Mouse (Mus musculus) CH12.LX (cell line): ENCODE data around the gene Inpp1. TPM values are rescaled to one million over a fixed set of nuclear protein-coding genes. Genes with fewer than 3 reads are reported as not detected.

Source experiments
- DNase-seq: peaks from one replicate; pipeline ENCODE4 v3.0.0-alpha.2; 2013; ENCODE audit errors: extremely low read depth
- H3K27ac ChIP-seq: 2 replicates; pipeline ENCODE4 v1.5.1; 2012; ENCODE audit warnings: low read depth, mild to moderate bottlenecking, control low read depth, moderate library complexity; ENCODE audit not compliant: insufficient read depth
- H3K27me3 ChIP-seq: replicated peaks from 2 replicates; pipeline ENCODE3; 2012; ENCODE audit warnings: inconsistent platforms
- H3K36me3 ChIP-seq, 2 experiments: replicated peaks in 1 of 2; 2 replicates each; pipeline versions ENCODE3 to v1.6.1; 2012; ENCODE audit warnings: inconsistent platforms in 1 of 2, low read length in 1 of 2, mild to moderate bottlenecking in 1 of 2, mixed read lengths in 1 of 2, moderate library complexity in 1 of 2; ENCODE audit not compliant: control insufficient read depth in 1 of 2, insufficient read depth in 1 of 2
- H3K4me1 ChIP-seq, 2 experiments: 2 replicates each; pipeline ENCODE4 v1.6.1; 2012; ENCODE audit warnings: inconsistent platforms in 1 of 2, moderate library complexity in 1 of 2; ENCODE audit not compliant: insufficient read depth in 2 of 2, control insufficient read depth in 1 of 2
- H3K4me2 ChIP-seq: 2 replicates; pipeline ENCODE4 v1.6.1; 2012; ENCODE audit warnings: low read depth, mild to moderate bottlenecking, control low read depth; ENCODE audit not compliant: poor library complexity, insufficient read depth, severe bottlenecking
- H3K4me3 ChIP-seq, 3 experiments: fragments of 150-350 bp in 1 of 3; sonication (generic) in 1 of 3; replicated peaks in 1 of 3; 2 replicates each; pipeline versions ENCODE3 to v1.5.1; 2011 to 2012; ENCODE audit warnings: low read depth in 2 of 3, low read length in 2 of 3, mild to moderate bottlenecking in 2 of 3, moderate library complexity in 2 of 3, control low read depth in 1 of 3, improper control_type of control experiment in 1 of 3, inconsistent platforms in 1 of 3, mixed read lengths in 1 of 3; ENCODE audit not compliant: poor library complexity in 1 of 3
- H3K79me2 ChIP-seq: replicated peaks from 2 replicates; pipeline ENCODE4 v1.6.1; 2012; ENCODE audit warnings: mild to moderate bottlenecking, moderate library complexity; ENCODE audit not compliant: control insufficient read depth, poor library complexity, insufficient read depth, severe bottlenecking; ENCODE audit errors: extremely low read depth
- H3K9ac ChIP-seq: 2 replicates; pipeline ENCODE4 v1.6.1; 2012; ENCODE audit warnings: low read depth, mild to moderate bottlenecking, control low read depth, moderate library complexity; ENCODE audit not compliant: insufficient read depth
- H3K9me3 ChIP-seq: replicated peaks from 2 replicates; pipeline ENCODE3; 2012; ENCODE audit warnings: low read length, inconsistent platforms, mixed read lengths
- CHD1 ChIP-seq: IDR thresholded peaks from 2 replicates; pipeline ENCODE4 v1.6.1; 2012; ENCODE audit warnings: low read depth, low read length, improper control_type of control experiment, inconsistent platforms
- CHD2 ChIP-seq: IDR thresholded peaks from 2 replicates; pipeline ENCODE4 v1.6.1; 2011; ENCODE audit warnings: low read length, improper control_type of control experiment
- CTCF ChIP-seq, 2 experiments: IDR thresholded peaks in 1 of 2; conservative IDR thresholded peaks in 1 of 2; 2 replicates each; pipeline ENCODE4 v1.5.1; 2011 to 2012; ENCODE audit warnings: low read depth in 2 of 2, low read length in 2 of 2, improper control_type of control experiment in 1 of 2, inconsistent platforms in 1 of 2, mild to moderate bottlenecking in 1 of 2, moderate library complexity in 1 of 2
- E2F4 ChIP-seq: IDR thresholded peaks from 2 replicates; pipeline ENCODE4 v1.6.1; 2011; ENCODE audit warnings: low read depth, low read length, improper control_type of control experiment; ENCODE audit not compliant: insufficient replicate concordance
- ELF1 ChIP-seq: IDR thresholded peaks from 2 replicates; pipeline ENCODE4 v1.6.1; 2014; ENCODE audit warnings: low read depth, mild to moderate bottlenecking, inconsistent platforms, low read length, improper control_type of control experiment
- HCFC1 ChIP-seq: IDR thresholded peaks from 2 replicates; pipeline ENCODE4 v1.6.1; 2012; ENCODE audit warnings: low read depth, mild to moderate bottlenecking, inconsistent platforms, low read length, improper control_type of control experiment
- IRF4 ChIP-seq: IDR thresholded peaks from 2 replicates; pipeline ENCODE4 v1.6.1; 2014; ENCODE audit warnings: low read depth, mild to moderate bottlenecking, inconsistent platforms, low read length, improper control_type of control experiment
- JUN ChIP-seq: IDR thresholded peaks from 2 replicates; pipeline ENCODE4 v1.6.1; 2011; ENCODE audit warnings: low read depth, mild to moderate bottlenecking, low read length, improper control_type of control experiment, moderate library complexity; ENCODE audit not compliant: insufficient read depth
- JUND ChIP-seq: conservative IDR thresholded peaks from 2 replicates; pipeline ENCODE4 v1.6.1; 2011; ENCODE audit warnings: low read depth, low read length, improper control_type of control experiment
- KAT2A ChIP-seq: IDR thresholded peaks from 2 replicates; pipeline ENCODE4 v1.6.1; 2012; ENCODE audit warnings: low read length, improper control_type of control experiment, inconsistent platforms; ENCODE audit not compliant: insufficient replicate concordance
- MAX ChIP-seq: IDR thresholded peaks from 2 replicates; pipeline ENCODE4 v1.6.1; 2011; ENCODE audit warnings: low read length, improper control_type of control experiment
- MEF2A ChIP-seq: IDR thresholded peaks from 2 replicates; pipeline ENCODE4 v1.6.1; 2014; ENCODE audit warnings: low read depth, mild to moderate bottlenecking, inconsistent platforms, low read length, improper control_type of control experiment, borderline replicate concordance
- MXI1 ChIP-seq: IDR thresholded peaks from 2 replicates; pipeline ENCODE4 v1.6.1; 2011; ENCODE audit warnings: mild to moderate bottlenecking, low read depth, low read length, improper control_type of control experiment
- MYC ChIP-seq: IDR thresholded peaks from 2 replicates; pipeline ENCODE4 v1.6.1; 2011; ENCODE audit warnings: low read depth, mild to moderate bottlenecking, improper control_type of control experiment, low read length
- NELFE ChIP-seq: IDR thresholded peaks from 2 replicates; pipeline ENCODE4 v1.6.1; 2011; ENCODE audit warnings: low read depth, low read length, improper control_type of control experiment
- NRF1 ChIP-seq: IDR thresholded peaks from 2 replicates; pipeline ENCODE4 v1.6.1; 2014; ENCODE audit warnings: low read depth, mild to moderate bottlenecking, inconsistent platforms, low read length, improper control_type of control experiment, moderate library complexity
- PAX5 ChIP-seq: IDR thresholded peaks from 2 replicates; pipeline ENCODE4 v1.6.1; 2012; ENCODE audit warnings: low read length, inconsistent platforms, mixed read lengths
- POLR2A ChIP-seq: IDR thresholded peaks from 2 replicates; pipeline ENCODE4 v1.6.1; 2011; ENCODE audit warnings: low read depth, mild to moderate bottlenecking, improper control_type of control experiment, low read length
- RAD21 ChIP-seq: IDR thresholded peaks from 2 replicates; pipeline ENCODE4 v1.6.1; 2011; ENCODE audit warnings: low read depth, mild to moderate bottlenecking, low read length, improper control_type of control experiment, moderate library complexity
- RCOR1 ChIP-seq: conservative IDR thresholded peaks from 2 replicates; pipeline ENCODE4 v1.6.1; 2012; ENCODE audit warnings: low read depth, mild to moderate bottlenecking, inconsistent platforms, low read length, improper control_type of control experiment
- SIN3A ChIP-seq: IDR thresholded peaks from 2 replicates; pipeline ENCODE4 v1.6.1; 2012; ENCODE audit warnings: low read length, improper control_type of control experiment, inconsistent platforms
- SMC3 ChIP-seq: IDR thresholded peaks from 2 replicates; pipeline ENCODE4 v1.6.1; 2011; ENCODE audit warnings: low read depth, low read length, improper control_type of control experiment
- TBP ChIP-seq: conservative IDR thresholded peaks from 2 replicates; pipeline ENCODE4 v1.6.1; 2011; ENCODE audit warnings: low read depth, low read length, improper control_type of control experiment
- TCF12 ChIP-seq: IDR thresholded peaks from 2 replicates; pipeline ENCODE4 v1.6.1; 2014; ENCODE audit warnings: low read depth, mild to moderate bottlenecking, inconsistent platforms, low read length, improper control_type of control experiment
- UBTF ChIP-seq: IDR thresholded peaks from 2 replicates; pipeline ENCODE4 v1.6.1; 2012; ENCODE audit warnings: low read depth, mild to moderate bottlenecking, inconsistent platforms, low read length, improper control_type of control experiment, moderate library complexity
- ZMIZ1 ChIP-seq: IDR thresholded peaks from 2 replicates; pipeline ENCODE4 v1.6.1; 2012; ENCODE audit warnings: low read depth, mild to moderate bottlenecking, inconsistent platforms, low read length, improper control_type of control experiment
- dilution Hi-C: fragments of 300-500 bp; cut with MboI; formaldehyde crosslinking; loops from 2 replicates; pipeline ENCODE4 v1.14.3; 2020; ENCODE audit warnings: low sequenced_read_pairs; ENCODE audit not compliant: extremely low pct_unique_long_range_greater_than_20kb, extremely low pct_ligation_motif_present
- in situ Hi-C: fragments of 300-500 bp; cut with MboI; formaldehyde crosslinking; loops from 3 replicates; pipeline ENCODE4 v1.14.3; 2019; ENCODE audit warnings: low sequenced_read_pairs, low pct_ligation_motif_present, low pct_unique_long_range_greater_than_20kb, mixed read lengths
- polyA plus RNA-seq: library from polyadenylated mRNA; unstranded; fragments of >175 nt; gene quantifications from 2 replicates; pipeline ENCODE4 v1.2.1, GENCODE M21; 2012; ENCODE audit warnings: low read depth; ENCODE audit not compliant: insufficient read length
- total RNA-seq, 2 experiments: library from RNA; depleted of rRNA; stranded (reverse); fragments of 300-350 nt in 1 of 2; fragments of >200 nt in 1 of 2; gene quantifications; 2 replicates each; pipeline ENCODE4 v1.2.3; 2012 to 2014

The Inpp1 gene
- total RNA-seq (2012; rRNA removed), result 13.6 and 14.8 TPM in 2 replicates
- 10.0 and 13.0 TPM in 2 replicates for total RNA-seq (2014; rRNA removed)
- 9.2 and 10.5 TPM in 2 replicates for polyA plus RNA-seq

DNA sequence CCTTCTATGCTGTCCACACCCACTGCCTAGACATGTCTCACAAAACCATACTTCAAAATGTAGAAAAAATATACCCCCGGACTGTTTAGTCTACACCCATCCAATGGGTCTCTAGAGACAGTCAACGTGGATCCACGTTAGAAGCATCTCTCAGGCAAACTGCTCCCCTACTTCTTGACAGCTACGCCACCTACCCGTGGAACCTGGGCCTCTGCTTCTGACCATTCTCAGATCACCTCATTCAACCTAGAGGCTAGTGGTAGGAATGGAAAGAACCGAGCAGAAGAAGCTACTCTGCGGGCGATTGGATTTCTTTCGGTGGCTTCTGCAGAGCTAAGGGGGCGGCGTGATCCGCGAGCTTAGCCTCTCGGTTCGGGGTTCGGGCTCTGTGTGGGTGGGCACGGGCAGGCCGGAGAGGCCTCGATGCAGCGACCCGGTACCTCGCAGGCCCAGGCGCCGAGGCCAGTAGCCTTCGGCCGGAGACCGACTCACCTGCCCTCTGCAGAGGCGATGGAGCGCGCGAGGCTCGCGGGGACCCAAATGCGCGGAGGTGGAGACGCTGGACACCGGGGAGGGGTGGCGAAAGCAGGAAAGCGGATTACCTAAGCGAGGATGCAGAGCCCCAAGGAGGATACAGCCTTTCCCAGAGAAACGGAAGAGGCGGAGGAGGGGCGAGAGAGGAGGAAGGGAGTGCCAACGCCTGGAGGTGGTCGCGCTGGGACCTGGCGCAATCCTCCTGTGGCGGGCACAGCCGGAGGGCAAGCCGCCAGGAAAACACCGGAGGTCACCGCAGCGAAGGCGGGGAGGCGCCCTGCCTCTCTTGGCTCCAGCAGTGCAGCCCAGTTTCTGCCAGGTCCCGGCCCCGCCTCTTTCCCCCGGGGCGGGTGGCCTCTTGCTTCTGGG lies at the start of gene Inpp1:
TSS of gene Inpp1 (minus strand) at position 779 of the 903 bp plus-strand sequence.
- dilution Hi-C loops (no loop called here), in situ Hi-C loops (no loop called here)
- Histone ChIP-seq H3K9me3 (no peaks in the 10 kb centered on the region), H3K27ac (peak within 1 kb of the TSS; percentile 57), H3K4me2 (peak within 1 kb of the TSS; percentile 92), H3K27me3 (no peaks in the 10 kb centered on the region), H3K36me3 (peaks cover 0 to 3% of the 10 kb centered on the region in 2 experiments), H3K4me1 (peaks cover 2 to 22% of the 10 kb centered on the region in 2 experiments; a peak in 3 of 4 replicates), H3K4me3 (peak within 1 kb of the TSS; percentile 69 to 81 (median 70)), H3K79me2 (no peaks in the 10 kb centered on the region), H3K9ac (peak within 1 kb of the TSS; percentile 37)
- DNase-seq, result peak; percentile 82
- no peak for TF ChIP-seq JUN
- 0 out of 2 replicates have a peak, but pooled peaks have one; percentile 33 for TF ChIP-seq TBP
- peak; percentile 68; the same call in 1 of the 2 replicates for TF ChIP-seq CHD1
- TF ChIP-seq ZMIZ1, result no peak
- TF ChIP-seq RAD21, result peak; percentile 78
- TF ChIP-seq MYC, result peak; percentile 84; the same call in 1 of the 2 replicates
- TF ChIP-seq ELF1, result 0 out of 2 replicates have a peak, but pooled peaks have one; percentile 19
- 0 out of 2 replicates have a peak, but pooled peaks have one; percentile 34 for TF ChIP-seq MEF2A
- TF ChIP-seq IRF4, result peak; percentile 52; the same call in 1 of the 2 replicates
- 0 out of 2 replicates have a peak, but pooled peaks have one; percentile 14 for TF ChIP-seq NELFE
- TF ChIP-seq HCFC1, result peak; percentile 34; the same call in 1 of the 2 replicates
- TF ChIP-seq KAT2A, result no peak
- peak in 1 of 2 experiments; percentile 84; a peak in 2 of 4 replicates for TF ChIP-seq CTCF (conservative IDR thresholded peaks at IDR 0.05 in 1 of 2, IDR thresholded peaks at IDR 0.05 in 1 of 2; ENCODE audit: low read depth in 2 of 2, low read length in 2 of 2)
- peak; percentile 81 for TF ChIP-seq MXI1
- TF ChIP-seq SMC3, result peak; percentile 77
- TF ChIP-seq PAX5, result no peak
- TF ChIP-seq RCOR1, result no peak
- TF ChIP-seq UBTF, result peak; percentile 90
- TF ChIP-seq MAX, result 0 out of 2 replicates have a peak, but pooled peaks have one; percentile 36
- TF ChIP-seq SIN3A, result peak; percentile 69
- TF ChIP-seq E2F4, result no peak
- TF ChIP-seq CHD2, result no peak
- TF ChIP-seq JUND, result no peak
- TF ChIP-seq POLR2A, result peak; percentile 36; the same call in 1 of the 2 replicates
- TF ChIP-seq NRF1, result no peak
- TF ChIP-seq TCF12, result peak; percentile 52; the same call in 1 of the 2 replicates
